Mouse (Mus musculus): ENCODE results near the gene Sult4a1. TPM values are rescaled to one million over a fixed set of nuclear protein-coding genes. Genes with fewer than 3 reads are reported as not detected.
A peak's percentile ranks its signal among the peaks of the same experiment; 100 is the strongest.

Sult4a1 gene
- polyA plus RNA-seq, 1 experiment from 2014 or later = 29.1 TPM

- peaks cover 4% of the 10 kb centered on the region; the same call in 1 of the 2 replicates for H3K9me3 ChIP-seq (replicated peaks)
- H3K36me3 ChIP-seq = no peaks in the 10 kb centered on the region
- H3K4me1 ChIP-seq = peaks cover 18% of the 10 kb centered on the region
- H3K4me2 ChIP-seq (replicated peaks) = peak within 1 kb of the TSS; percentile 56
- peaks cover 41% of the 10 kb centered on the region for H3K27me3 ChIP-seq
- no peak within 1 kb of the TSS for H3K9ac ChIP-seq
- peak within 1 kb of the TSS; percentile 28 for H3K4me3 ChIP-seq
- peak; percentile 48; the same call in 1 of the 2 replicates for ATAC-seq (ENCODE audit: low FRiP score)
- no peak within 1 kb of the TSS for H3K27ac ChIP-seq
- WGBS = 3% methylated on average over 28 of the region's 29 CpGs
Observed at GRCm38 (mm10) chr15:84065140-84065539, 40.4 kb downstream of the Sult4a1 start, which contains the start of gene Efcab6. Gene Efcab6, minus strand, starts transcription at chr15:84065379.

GRCm38 (mm10) chr15:84058841-84059240 is 46.7 kb downstream of the Sult4a1 start:
- Histone ChIP-seq H3K27me3 (peaks cover 3% of the 10 kb centered on the region; the same call in 1 of the 2 replicates), H3K4me2 (replicated peaks) (no peak overlapping the region), H3K4me1 (peaks cover under 1% of the 10 kb centered on the region; the same call in 1 of the 2 replicates), H3K27ac (no peak overlapping the region), H3K4me3 (no peak overlapping the region), H3K9ac (no peak overlapping the region), H3K36me3 (no peaks in the 10 kb centered on the region), H3K9me3 (replicated peaks) (0 out of 2 replicates have a peak, but pooled peaks cover 4% of the 10 kb centered on the region)
- ATAC-seq (ENCODE audit: low FRiP score) = no peak
- WGBS = 81% methylated on average over 6 of the region's 6 CpGs

GRCm38 (mm10) chr15:84056083-84056482 is 49.5 kb downstream of the Sult4a1 start:
- Histone ChIP-seq H3K4me2 (replicated peaks) (no peak overlapping the region), H3K36me3 (no peaks in the 10 kb centered on the region), H3K27ac (no peak overlapping the region), H3K9ac (no peak overlapping the region), H3K4me1 (peaks cover 4% of the 10 kb centered on the region; the same call in 1 of the 2 replicates), H3K27me3 (no peaks in the 10 kb centered on the region; the same call in 1 of the 2 replicates), H3K9me3 (replicated peaks) (no peaks in the 10 kb centered on the region), H3K4me3 (no peak overlapping the region)
- no peak for ATAC-seq (ENCODE audit: low FRiP score)
- 70% methylated on average over 5 of the region's 5 CpGs for WGBS

- 34% methylated on average over 9 of the region's 9 CpGs for WGBS
- Histone ChIP-seq H3K9me3 (replicated peaks) (no peaks in the 10 kb centered on the region), H3K4me2 (replicated peaks) (no peak overlapping the region), H3K4me3 (no peak overlapping the region), H3K9ac (no peak overlapping the region), H3K27me3 (no peaks in the 10 kb centered on the region; the same call in 1 of the 2 replicates), H3K4me1 (peaks cover 4% of the 10 kb centered on the region; the same call in 1 of the 2 replicates), H3K27ac (no peak overlapping the region), H3K36me3 (no peaks in the 10 kb centered on the region)
- peak; percentile 32; the same call in 1 of the 2 replicates for ATAC-seq (ENCODE audit: low FRiP score)
Observed at GRCm38 (mm10) chr15:84053859-84054258, 51.7 kb downstream of the Sult4a1 start.

GRCm38 (mm10) chr15:84053240-84053639 is 52.3 kb downstream of the Sult4a1 start:
- no peaks in the 10 kb centered on the region for H3K36me3 ChIP-seq
- no peak overlapping the region for H3K4me2 ChIP-seq (replicated peaks)
- no peaks in the 10 kb centered on the region; the same call in 1 of the 2 replicates for H3K27me3 ChIP-seq
- no peak overlapping the region for H3K9ac ChIP-seq
- H3K4me3 ChIP-seq = no peak overlapping the region
- peaks cover 4% of the 10 kb centered on the region; the same call in 1 of the 2 replicates for H3K4me1 ChIP-seq
- no peaks in the 10 kb centered on the region for H3K9me3 ChIP-seq (replicated peaks)
- 93% methylated on average over 4 of the region's 4 CpGs for WGBS
- no peak overlapping the region for H3K27ac ChIP-seq
- ATAC-seq (ENCODE audit: low FRiP score) = no peak

GRCm38 (mm10) chr15:84052390-84052789 is 53.2 kb downstream of the Sult4a1 start:
- no peaks in the 10 kb centered on the region for H3K9me3 ChIP-seq (replicated peaks)
- H3K4me1 ChIP-seq = peaks cover 4% of the 10 kb centered on the region; the same call in 1 of the 2 replicates
- H3K9ac ChIP-seq = no peak overlapping the region
- no peak overlapping the region for H3K4me3 ChIP-seq
- H3K36me3 ChIP-seq = no peaks in the 10 kb centered on the region
- 86% methylated on average over 9 of the region's 9 CpGs for WGBS
- H3K27me3 ChIP-seq = no peaks in the 10 kb centered on the region; the same call in 1 of the 2 replicates
- H3K4me2 ChIP-seq (replicated peaks) = no peak overlapping the region
- no peak for ATAC-seq (ENCODE audit: low FRiP score)
- H3K27ac ChIP-seq = no peak overlapping the region

DNA sequence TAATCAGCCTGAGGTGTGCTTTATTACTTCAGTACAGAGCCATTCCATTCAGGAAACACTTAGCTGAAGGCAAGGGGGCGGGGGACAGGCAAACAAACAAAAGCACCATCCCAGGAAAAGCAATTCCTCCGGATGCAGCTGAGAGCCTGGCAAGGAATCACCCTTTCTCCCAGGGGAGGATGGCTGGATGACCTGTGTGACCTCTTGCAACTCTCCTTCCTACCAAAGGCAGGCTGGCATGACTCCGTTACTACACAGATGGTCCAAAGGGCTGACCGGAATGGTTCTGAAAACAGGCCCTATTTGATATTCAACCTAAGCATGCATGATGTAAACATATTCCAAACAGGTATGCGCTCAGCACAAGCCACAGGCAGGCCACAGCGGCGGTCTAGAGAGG is 56.0 kb downstream of the Sult4a1 start:
- Histone ChIP-seq H3K27me3 (no peaks in the 10 kb centered on the region), H3K27ac (no peak overlapping the region), H3K36me3 (no peaks in the 10 kb centered on the region), H3K9ac (no peak overlapping the region), H3K9me3 (replicated peaks) (no peaks in the 10 kb centered on the region; the same call in 1 of the 2 replicates), H3K4me1 (peaks cover 4% of the 10 kb centered on the region; the same call in 1 of the 2 replicates), H3K4me3 (no peak overlapping the region), H3K4me2 (replicated peaks) (no peak overlapping the region)
- 63% methylated on average over 7 of the region's 7 CpGs for WGBS
- ATAC-seq (ENCODE audit: low FRiP score) = no peak

- Histone ChIP-seq H3K4me1 (no peaks in the 10 kb centered on the region), H3K27me3 (no peaks in the 10 kb centered on the region), H3K36me3 (no peaks in the 10 kb centered on the region), H3K4me3 (no peak overlapping the region), H3K9me3 (replicated peaks) (no peaks in the 10 kb centered on the region; the same call in 1 of the 2 replicates), H3K4me2 (replicated peaks) (no peak overlapping the region), H3K9ac (no peak overlapping the region), H3K27ac (no peak overlapping the region)
- ATAC-seq (ENCODE audit: low FRiP score) = no peak
- WGBS = 91% methylated on average over 6 of the region's 6 CpGs
Observed at GRCm38 (mm10) chr15:84045562-84045961, 60.0 kb downstream of the Sult4a1 start.

GRCm38 (mm10) chr15:84037067-84037466 is 68.5 kb downstream of the Sult4a1 start:
- Histone ChIP-seq H3K4me2 (replicated peaks) (no peak overlapping the region), H3K4me1 (no peaks in the 10 kb centered on the region), H3K9me3 (replicated peaks) (no peaks in the 10 kb centered on the region; the same call in 1 of the 2 replicates), H3K27me3 (no peaks in the 10 kb centered on the region), H3K4me3 (no peak overlapping the region), H3K9ac (no peak overlapping the region), H3K27ac (no peak overlapping the region), H3K36me3 (no peaks in the 10 kb centered on the region)
- 89% methylated on average over 5 of the region's 5 CpGs for WGBS
- no peak for ATAC-seq (ENCODE audit: low FRiP score)

Other genes with a start within 250 kb of the Sult4a1 start
- 0.12 and 0.46 TPM in 2 replicates for gene Efcab6, start 40.4 kb downstream of the Sult4a1 start, polyA plus RNA-seq (2016; fragmentation: Nextera tagmentation; extraction: Ambion mirVana)
- gene Pnpla5, start 17.4 kb upstream of the Sult4a1 start, polyA plus RNA-seq (2016; fragmentation: Nextera tagmentation; extraction: Ambion mirVana) = not detected in 2 replicates
- gene Pnpla3, start 62.1 kb upstream of the Sult4a1 start, polyA plus RNA-seq (2016; fragmentation: Nextera tagmentation; extraction: Ambion mirVana) = 2.7 and 3.0 TPM in 2 replicates
- 87.8 and 94.7 TPM in 2 replicates for gene Samm50, start 86.5 kb upstream of the Sult4a1 start, polyA plus RNA-seq (2016; fragmentation: Nextera tagmentation; extraction: Ambion mirVana)
- gene Parvb, start 126.3 kb upstream of the Sult4a1 start, polyA plus RNA-seq (2016; fragmentation: Nextera tagmentation; extraction: Ambion mirVana) = 5.0 and 6.5 TPM in 2 replicates
- gene Parvg, start 218.3 kb upstream of the Sult4a1 start, polyA plus RNA-seq (2016; fragmentation: Nextera tagmentation; extraction: Ambion mirVana) = 1.1 and 1.5 TPM in 2 replicates

Data from hindbrain, embryonic 12.5 days (tissue).